Mouse (Mus musculus): ENCODE data around the gene Ube2o.
A peak's percentile ranks its signal among the peaks of the same experiment; 100 is the strongest.

The Ube2o gene

DNA sequence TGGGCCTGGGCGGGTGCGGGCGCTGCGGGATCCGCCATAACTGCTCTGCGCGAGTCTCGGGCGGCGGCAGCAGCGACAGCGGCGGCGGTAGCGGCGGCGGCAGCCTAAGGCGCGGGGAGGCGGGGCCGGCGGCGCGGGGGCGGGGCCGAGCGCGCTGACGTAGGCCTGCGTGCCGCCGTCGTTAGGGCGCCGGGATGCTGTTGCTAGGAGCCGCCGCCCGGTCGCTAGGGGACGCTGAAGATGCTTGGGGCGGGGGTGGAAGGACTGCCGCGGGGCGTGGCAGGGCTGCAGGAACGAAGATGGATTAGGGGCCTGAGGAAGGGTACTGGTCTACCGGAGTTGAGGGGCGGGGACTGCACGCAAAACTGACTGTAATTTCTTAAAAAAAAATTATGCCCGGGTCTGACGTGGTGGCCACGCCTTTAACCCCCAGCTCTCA is at the start of gene Ube2o:
TSS of gene Ube2o (minus strand) at position 72 of the 439 bp plus-strand sequence.
- DNase-seq = peak; percentile 92

DNA sequence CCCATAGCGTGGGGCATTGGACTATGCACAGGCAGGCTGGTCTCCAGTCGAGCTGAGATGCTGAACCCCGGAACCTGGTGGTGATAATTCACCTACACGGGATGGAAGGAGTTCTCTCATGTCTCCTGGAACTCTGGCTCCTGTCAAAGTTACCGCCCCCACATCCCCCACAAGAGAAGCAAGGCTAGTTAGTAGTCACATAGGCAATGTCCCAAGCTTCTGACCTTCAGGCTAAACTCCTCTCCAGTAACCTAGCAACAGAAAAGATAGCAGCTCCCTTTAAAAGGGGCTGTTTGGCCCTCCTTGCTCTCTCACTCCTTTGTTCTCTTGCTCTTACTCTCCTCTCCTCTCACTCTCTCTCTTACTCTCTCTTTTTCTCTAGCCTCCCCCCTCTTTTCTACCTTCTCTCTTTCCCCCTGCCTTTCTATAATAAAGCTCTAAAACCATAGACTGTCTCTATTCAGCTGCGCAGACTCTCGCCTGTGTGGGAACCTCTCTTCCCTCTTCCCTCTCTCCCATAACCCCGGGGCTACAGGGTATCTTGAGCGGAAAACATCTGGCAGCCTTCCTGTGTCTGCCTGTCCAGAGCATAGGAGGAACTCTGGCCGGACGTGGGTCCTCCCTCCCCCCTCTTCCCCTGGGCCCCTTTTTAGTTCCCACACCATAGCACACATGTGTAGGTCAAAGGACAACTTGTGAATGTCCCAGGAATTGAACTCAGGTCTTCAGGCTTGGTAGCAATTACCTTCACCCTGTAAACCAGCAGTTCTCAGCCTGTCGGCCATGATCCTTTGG is 49.1 kb upstream of the Ube2o start:
- no peak for DNase-seq

DNA sequence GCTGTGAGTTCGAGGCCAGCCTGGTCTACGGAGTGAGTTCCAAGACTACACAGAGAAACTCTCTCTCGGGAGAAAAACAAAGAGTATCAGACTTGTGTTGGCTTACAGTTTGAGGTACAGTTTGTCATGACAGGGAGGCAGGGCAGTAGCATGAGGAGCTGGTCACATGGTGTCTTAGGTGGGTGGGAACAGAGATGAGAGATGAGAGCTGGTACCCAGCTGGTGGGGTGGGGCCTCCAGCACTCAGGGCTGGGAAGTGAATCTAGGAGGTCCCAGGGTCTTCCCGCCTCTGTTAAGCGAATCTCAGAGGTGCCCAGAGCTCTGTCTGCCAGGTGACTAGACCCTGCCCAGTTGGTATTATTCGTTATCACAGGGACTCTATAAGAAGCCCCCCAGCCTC is 48.2 kb upstream of the Ube2o start:
- DNase-seq = no peak

DNA sequence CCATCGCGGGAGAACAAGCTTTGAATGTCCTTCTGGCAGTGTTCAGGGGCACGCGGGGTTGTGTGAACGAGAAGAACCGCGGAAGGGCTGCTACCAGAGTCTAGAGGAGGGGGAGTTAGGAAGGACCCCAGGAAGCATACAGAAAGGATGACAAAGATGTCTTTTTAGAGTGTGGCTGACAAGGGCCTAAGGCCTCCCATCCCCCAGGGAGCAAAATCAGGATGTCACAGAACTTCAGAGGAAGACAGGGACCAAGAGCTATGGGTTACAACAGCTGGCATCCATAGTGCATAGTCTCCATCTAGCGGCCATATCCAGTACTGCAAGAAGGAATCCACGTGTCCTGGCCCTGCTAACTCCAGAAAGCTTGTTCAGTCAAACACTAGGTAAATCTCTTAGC is 47.5 kb upstream of the Ube2o start:
- peak; percentile 83 for DNase-seq

DNA sequence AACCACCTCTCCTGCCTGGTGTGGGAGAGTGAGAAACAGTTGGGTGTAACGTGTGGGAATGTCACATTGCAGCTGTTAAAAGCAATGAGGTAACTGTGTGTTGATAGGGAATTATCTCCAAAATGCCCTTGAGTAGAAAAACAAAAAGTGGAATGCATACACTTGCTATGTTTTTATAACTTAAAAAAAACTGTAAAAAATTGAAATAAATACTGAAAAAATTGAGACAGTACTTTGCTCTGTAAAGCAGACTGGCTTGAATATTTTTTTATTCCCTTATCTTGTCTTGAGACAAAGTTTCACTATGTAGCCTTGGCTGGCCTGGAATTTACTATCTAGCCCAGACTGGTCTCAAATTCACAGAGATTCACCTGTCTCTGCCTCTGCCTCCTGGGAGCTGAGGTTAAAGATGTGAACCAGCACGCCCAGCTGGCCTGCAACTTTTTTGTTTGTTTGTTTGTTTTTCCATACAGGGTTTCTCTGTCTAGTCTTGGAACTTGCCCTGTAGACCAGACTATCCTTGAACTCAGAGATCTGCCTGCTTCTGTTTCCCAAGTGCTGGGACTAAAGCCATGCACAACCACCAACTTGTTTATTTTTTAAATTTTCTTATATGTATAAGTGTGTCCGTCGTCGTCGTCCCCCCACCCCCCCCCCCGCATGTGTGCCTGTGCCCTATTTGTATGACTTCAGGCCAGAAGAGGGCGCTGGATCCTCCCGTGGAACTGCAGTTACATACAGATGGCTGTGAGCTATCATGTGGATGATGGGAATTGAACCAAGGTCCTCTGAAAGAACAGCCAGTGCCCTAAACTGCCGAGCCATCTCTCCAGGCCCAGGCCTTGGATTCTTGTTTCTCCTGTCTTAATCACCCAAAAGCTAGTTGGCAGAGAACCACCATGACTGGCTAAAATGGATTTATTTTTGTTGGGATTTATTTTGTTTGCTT is 46.1 kb upstream of the Ube2o start:
- peak; percentile 56 for DNase-seq

DNA sequence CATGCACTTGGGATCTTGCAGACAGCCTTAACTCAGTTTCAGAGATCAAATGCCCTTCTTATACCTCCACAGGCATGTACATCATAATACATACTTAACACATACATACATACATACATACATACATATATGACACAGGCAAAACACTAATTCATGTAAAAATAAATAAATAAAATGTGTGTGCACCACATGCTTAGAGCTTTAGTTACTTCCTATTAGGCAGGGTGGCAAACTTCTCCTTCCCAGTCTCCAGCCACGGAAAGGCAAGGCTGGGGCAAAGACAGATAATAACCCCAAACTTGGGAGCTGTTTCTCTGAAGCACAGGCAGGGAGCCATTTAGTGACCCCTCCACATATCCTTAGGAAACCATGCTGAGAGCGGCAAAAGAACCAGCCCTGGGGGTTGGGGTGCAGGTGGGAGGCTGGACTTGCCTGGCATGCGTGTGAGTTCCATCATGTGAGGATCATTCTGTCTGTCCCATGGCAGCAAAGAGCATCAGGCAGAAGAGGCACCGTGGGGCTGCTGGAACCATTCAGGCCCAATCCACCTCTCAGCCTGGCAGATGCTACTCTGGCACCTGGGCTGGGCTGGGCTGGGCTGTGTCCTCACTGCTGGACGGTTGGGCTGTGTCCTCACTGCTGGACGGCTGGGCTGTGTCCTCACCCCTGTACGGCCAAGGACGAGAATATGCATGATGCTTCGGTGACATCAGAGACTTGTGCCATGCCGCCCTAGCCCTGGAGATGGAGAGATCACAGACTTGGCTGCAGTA is 45.2 kb upstream of the Ube2o start, which contains the start of gene Rhbdf2:
TSS of gene Rhbdf2 (minus strand) at position 721 of the 773 bp plus-strand sequence.
- DNase-seq = no peak

DNA sequence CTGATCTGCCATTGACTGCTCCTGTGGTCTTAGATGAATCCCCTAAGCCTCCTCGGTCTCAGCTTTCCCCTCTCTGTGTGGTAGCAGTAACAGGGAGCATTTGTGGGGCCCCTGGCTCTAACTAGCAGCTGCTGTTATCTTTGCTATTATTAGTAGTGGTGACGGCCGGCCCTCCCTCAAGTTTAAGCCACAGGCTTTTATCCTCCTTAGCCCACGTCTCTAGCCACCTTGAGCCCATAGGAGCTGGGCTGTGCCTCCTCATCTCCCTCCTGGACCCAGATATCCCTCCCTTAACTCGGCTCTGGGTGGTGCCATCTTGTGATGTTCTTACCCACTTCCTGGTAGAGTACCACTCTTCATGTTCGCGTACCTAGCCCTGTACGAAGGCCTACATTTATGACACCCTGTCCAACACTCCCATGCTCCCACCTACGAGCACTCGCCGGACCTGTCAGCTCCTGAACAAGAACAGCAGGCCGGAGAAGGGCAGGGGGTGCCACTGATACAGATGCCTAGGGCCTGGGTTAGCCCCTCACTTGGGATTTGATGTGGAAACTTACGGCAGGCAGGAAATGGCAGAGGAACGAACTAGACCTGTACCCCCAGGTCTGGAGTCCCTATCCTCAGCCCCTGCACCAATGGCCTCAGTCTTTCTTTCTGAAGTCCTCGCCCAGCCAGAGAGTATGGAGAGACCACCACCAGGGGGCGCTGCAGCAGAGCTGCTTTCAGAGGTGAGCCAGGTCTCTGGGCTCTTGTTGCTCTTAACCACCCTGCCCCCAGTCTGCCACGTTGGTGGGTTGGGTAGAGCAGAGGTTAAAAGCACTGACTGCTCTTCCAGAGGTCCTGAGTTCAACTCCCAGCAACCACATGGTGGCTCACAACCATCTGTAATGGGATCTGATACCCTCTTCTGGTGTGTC is 44.1 kb upstream of the Ube2o start:
- peak; percentile 50 for DNase-seq

DNA sequence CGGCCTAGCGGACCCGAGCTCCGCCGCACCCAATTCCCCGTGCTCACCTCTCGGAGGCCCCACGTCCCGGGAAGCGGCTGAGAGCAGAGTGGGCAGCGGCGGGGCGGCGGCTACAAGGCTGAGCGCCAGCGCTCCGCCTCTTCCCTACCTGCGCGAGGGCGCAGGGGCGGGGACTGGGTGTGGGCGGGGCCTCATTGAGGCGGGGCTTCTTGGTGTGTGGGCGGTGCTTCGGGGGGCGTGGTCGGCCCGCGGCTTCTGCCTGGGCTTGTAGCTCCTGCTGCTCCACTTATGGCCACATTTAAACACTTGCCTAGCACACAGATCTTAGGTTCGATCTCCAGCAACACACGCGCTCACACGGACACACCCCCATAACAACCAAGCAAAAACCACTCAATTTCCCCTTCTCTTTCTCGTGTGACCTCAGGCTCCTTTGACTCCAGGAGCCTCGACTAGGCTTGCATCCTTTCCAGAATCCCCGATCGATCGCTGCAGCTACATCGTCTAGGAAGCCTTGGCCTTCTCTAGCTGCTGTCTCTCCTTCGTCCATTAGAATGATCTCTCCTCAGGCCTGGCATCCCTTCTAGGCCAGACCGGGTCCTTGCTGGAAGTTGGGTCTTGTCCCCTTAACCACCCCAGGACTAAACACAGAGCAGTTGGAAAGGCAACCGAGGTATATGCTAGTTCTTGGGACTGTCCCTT is 43.0 kb upstream of the Ube2o start:
- DNase-seq = peak; percentile 37

DNA sequence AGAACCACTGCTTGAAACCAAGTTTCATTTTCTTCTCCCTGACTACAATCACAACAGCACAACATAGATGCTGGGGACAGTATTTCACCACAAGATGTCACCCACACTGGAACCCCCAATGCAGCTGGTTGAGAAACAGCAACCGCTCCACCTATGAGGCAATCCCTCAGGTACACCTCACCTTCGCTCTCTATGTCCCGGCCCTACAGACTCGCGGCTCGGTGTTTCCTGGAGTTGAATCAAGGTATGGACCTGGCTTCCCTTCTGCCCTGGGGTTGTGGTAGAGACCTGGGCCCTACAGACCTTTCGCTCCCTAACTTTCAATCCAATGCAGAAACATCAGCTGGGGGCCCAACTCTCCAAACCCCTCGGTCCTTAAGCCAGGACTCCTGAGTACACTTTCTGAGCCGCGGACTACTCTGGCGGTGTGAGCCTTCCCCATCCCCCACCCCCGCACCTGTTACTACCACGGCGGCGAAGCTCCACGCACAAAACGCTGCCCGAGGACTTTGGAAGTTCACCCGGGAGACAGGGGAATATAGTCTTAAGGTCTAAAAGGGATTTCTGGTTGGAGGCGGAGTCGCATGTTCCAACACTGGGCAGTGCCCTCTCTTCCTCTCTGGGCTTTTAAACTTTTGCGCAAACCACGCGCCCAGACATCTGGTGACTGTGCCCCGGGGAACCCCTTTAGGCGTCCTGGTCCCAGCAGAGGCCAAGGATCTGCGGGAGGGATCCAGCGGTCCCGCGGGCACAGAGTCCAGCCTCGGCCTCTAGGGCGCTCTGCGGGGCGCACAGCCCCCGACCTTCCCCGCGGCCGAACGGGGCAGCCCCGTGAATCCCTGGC is 42.3 kb upstream of the Ube2o start:
- DNase-seq = no peak

DNA sequence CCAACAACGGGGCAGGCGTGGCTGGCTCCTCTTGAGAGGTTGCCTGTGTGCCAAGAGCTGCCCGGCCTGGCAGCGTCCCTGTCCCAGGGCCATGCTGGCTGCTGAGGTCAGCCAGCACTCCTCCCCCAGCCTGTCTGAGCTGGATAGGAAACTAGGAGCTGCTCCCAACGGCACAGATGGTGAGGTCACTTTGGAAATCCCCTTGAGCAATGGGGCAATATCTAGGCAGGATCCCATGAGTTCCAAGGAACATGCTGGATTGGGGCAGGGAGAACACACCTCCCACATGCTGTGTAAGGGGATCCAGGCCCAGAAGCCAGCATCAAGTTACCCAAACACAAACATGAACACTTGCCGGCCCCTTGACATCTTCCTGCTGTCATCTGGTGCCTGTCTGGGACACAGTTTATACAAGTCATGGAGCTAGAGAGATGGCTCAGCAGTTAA is 40.0 kb upstream of the Ube2o start:
- no peak for DNase-seq

DNA sequence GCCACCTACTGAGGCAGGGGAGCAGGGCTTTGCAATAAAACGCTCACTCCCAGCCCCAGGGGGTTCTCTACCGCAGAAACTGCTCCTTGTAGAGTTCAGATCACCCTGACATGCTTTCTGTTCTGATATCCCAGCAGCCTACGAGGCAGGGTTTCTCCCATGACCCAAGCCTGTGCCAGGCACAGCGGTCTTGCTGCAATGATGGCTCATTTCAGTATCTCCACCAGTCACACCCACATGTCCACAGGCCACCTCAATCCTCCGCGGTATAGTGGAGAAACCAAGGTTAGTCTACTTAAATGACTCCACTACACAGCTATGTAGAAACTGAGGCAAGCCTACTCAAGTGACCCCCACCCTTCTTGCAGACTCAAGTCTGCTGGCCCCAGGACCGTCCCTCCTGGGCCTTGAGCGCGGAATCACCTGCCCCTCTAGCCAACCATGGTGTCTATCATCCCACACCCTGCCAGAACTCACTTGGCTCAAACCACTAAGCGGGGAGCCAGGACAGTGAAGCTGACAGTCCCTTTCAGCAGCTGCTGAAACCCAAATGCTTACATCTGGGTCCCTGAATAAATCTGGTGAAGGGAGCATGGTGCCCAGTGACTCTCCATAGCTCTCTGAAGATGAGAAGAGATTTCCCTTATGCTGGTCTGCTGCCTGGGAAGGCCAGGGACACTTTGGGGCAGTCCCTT is 39.5 kb upstream of the Ube2o start:
- no peak for DNase-seq

DNA sequence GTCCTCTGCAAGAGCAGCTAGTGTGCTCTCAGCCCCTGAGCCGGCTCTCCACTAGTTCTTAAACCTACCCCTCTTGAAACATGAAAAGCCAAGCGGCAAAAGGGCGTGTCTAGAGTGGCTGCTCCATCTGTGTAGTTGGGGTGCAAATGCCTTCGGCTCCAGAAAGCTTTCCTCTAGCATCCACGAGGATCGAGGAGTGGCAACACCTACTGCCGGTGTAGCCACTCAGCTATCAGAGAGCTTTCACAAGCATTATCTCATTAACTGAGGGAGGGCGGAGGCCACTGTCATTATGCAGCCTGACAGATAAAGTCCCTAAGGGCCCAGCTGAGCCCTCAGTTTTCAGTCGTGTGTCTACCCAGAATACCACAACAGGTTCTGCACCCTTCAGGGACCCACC is 38.8 kb upstream of the Ube2o start:
- DNase-seq = no peak

DNA sequence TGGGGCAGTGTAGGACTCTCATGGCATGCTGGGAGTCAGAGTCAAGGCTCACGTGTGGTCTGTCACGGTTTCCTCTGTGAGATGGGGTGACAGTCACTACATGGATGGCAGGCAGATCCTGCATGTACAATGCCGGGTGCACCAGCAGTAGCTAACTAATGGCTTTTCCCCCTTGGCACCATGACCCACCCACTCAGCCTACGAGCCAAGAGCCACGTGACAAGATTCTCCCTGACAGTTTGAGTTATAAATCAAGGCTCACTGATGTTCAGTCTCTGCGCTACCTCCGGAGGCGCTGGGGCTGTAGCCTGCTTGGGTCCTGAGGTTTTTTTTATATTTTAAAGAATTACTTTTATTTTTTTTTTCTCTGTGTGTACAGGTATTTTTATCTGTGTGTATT is 38.3 kb upstream of the Ube2o start:
- no peak for DNase-seq

DNA sequence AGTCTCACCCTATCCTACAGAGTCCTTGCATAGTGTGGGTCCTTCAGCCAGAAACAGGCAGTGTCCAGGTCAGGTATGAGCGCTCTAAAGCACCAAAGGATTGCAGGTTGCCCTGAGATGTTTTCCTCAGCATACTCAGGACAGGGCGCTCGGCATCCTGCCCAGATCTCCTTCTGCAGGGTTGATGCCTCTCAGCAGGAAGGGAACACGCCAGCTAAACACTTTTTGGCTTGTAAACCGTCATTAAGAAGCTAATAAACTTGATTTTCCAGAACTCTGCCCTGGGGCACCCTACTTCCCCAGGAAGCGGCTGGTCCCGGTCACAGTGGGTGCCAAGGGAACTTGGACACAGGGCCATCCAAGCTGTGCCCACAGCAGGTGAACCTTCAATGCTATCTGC is 37.9 kb upstream of the Ube2o start:
- DNase-seq = no peak

DNA sequence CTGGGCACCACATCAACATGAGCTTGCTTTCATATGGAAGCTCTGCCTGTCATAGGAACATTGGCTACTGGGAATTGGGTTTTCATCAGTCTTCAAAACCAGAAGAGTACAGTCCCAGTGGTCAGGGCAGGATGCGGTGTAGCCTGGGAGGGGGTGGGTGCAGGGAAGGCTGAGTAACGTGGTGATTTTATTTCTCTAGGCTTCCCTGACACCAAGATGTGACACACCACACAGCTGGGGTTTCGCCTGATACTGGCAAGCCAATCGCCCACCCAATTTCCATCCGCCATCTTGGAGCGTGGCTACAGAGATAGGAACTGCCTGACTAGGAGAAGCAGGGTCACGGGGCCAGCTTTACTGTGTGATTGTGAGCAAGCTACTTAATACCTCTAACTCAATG is 37.4 kb upstream of the Ube2o start:
- DNase-seq = no peak

DNA sequence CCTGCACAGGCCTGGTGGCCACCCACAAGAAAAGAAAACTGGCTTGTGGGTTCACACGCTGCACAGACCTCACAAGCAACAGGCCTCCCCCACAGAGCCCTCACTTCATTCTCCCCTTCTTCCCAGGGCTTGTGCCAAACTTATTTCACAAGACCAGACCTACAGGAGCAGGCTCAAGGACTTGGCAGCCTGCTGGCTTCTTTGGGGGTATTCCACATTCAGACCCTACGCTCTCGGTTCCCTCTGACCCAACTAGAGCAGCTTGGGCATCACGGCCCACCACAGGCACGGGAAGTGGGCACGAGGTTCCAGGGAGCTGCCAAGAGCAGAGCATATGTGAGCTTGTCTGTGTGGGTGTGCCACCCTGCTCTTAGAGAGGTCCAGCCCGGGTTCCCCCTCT is 36.4 kb upstream of the Ube2o start:
- no peak for DNase-seq

DNA sequence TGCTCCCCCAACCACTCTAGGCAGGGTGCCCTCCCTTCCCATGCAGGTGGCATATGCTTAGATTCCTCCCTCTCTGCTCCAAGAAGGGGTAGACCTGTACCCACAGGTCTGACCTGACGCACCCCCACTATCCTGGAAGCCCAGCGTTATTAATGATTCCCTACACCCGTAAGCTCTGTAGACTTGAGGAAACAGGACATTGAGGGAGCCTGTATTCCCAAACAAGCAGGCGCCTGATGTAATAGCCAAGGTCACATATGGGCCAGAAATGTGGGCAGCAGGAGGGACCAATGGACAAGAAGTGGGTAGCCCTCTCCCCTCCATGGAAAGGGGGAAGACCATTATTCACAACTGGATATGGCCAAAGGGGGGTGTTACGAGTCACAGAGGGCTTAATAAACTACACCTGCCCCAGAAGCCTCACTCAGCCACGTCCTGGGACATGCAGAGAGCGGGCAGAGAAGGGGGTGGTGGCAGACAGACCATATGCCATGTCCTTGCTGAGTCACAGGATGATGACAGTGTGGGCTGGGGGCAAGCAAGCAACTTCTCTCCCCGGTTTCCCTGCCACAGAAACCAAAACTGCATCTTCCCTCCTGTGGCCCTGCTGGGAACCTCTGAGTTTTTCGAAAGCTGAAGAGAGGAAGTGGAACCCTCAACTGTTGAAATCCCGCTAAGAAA is 35.3 kb upstream of the Ube2o start:
- DNase-seq = no peak

DNA sequence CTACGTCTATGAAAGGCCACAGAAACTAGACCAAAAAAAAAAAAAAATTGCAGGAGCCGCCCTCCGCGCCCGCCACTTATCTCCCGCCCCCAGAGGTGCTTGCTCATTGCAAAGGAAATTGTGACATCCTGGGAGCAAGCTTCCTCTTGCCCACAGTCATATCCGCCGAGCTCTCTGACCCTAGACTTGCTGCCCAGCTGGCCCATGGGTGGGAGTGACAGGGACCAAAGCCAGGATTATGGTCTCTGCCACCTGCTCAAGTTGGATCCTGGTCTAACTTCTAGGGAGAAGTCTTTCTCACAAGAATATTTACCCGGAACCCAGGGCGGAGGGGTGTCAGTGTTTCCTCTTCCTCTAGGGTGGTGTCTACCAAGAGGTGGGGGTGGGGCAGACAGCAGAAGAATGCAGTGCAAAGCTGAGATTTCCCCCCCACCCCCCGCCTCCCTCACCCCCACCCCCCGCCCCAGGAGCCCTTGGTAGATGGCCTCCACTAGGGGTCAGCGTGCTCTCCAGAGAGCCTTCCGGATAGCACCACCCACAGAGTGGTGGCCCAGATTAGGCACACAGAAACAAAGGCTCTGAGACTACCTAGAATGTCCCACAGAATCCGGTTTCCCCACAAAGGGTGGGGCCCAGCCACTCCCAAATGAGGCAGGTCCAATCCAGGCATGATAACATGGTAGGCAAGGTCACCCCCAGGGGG is 34.6 kb upstream of the Ube2o start:
- DNase-seq = no peak

Data from right cerebral cortex, postnatal 14 days (tissue).